Mouse (Mus musculus) left cerebral cortex, adult 2 months (tissue): ENCODE measurements around the gene Tmem247. TPM values are rescaled to one million over a fixed set of nuclear protein-coding genes. Genes with fewer than 3 reads are reported as not detected.

Experiments used
- DNase-seq, 2 experiments: peaks; one replicate each; pipeline ENCODE4 v3.0.0; 2021 to 2022; ENCODE audit warnings: low spot score in 2 of 2, mixed read lengths in 1 of 2; ENCODE audit errors: extremely low spot score in 1 of 2
- H3K27ac ChIP-seq: fragments of 200-600 bp; 2 replicates; pipeline ENCODE4 v1.8.1; 2022
- H3K4me3 ChIP-seq: fragments of 200-600 bp; 2 replicates; pipeline ENCODE4 v1.8.1; 2022
- CTCF ChIP-seq: fragments of 200-600 bp; IDR thresholded peaks from 2 replicates; pipeline ENCODE4 v1.8.1; 2022; ENCODE audit warnings: antibody characterized with exemption, mild to moderate bottlenecking, moderate library complexity
- intact Hi-C: fragments of 180-260 bp; cut with DNase I; formaldehyde crosslinking; loops from one replicate; pipeline ENCODE4 v1.15.1; 2025
- total RNA-seq, 2 experiments: library from RNA; stranded (reverse); gene quantifications; 2 replicates each; pipeline ENCODE4 v1.2.3; 2021

Gene Tmem247
- total RNA-seq, 2 experiments from 2014 or later, result not detected

- intact Hi-C loops, result no loop called here
- no peak; the same call in 1 of the 2 replicates for TF ChIP-seq CTCF
- Histone ChIP-seq H3K4me3 (no peak overlapping the region), H3K27ac (no peak overlapping the region)
- no peak for DNase-seq
Observed at GRCm38 (mm10) chr17:86966040-86966439, 48.9 kb downstream of the Tmem247 start.

GRCm38 (mm10) chr17:86967048-86967447, 49.9 kb downstream of the Tmem247 start:
- DNase-seq, result no peak
- H3K4me3 ChIP-seq, result no peak overlapping the region
- intact Hi-C loops, result no loop called here
- TF ChIP-seq CTCF, result no peak
- H3K27ac ChIP-seq, result no peak overlapping the region

GRCm38 (mm10) chr17:86967536-86968525, 50.7 kb downstream of the Tmem247 start:
- TF ChIP-seq CTCF, result no peak
- intact Hi-C loops, result no loop called here
- Histone ChIP-seq H3K4me3 (no peak overlapping the region), H3K27ac (no peak overlapping the region)
- DNase-seq, result no peak

- TF ChIP-seq CTCF, result no peak
- Histone ChIP-seq H3K4me3 (no peak overlapping the region), H3K27ac (no peak overlapping the region)
- no peak for DNase-seq
- intact Hi-C loops, result no loop called here
Observed at GRCm38 (mm10) chr17:86968581-86968980, 51.4 kb downstream of the Tmem247 start.

DNA sequence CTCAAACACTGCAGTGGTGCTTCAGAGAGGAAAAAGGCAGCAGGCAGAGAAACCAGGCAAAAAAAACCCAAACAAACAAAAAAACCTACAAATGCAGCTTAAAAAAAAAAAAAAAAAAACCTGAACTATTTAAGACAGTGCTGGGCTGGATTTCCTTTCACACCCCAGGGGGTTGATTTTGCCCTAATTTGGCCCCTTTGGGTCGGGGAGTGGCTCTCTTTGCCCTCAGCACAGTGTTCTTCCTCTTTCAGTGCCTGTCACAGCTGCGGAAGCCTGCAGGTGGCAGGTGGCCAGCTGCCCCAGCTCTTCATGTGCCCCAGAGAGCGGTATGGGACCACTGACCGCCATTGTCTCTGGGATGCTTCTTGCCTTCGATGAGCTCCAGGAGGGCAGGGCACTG, 52.4 kb downstream of the Tmem247 start:
- Histone ChIP-seq H3K4me3 (no peak overlapping the region), H3K27ac (no peak overlapping the region)
- no peak for TF ChIP-seq CTCF
- intact Hi-C loops, result no loop called here
- no peak for DNase-seq

DNA sequence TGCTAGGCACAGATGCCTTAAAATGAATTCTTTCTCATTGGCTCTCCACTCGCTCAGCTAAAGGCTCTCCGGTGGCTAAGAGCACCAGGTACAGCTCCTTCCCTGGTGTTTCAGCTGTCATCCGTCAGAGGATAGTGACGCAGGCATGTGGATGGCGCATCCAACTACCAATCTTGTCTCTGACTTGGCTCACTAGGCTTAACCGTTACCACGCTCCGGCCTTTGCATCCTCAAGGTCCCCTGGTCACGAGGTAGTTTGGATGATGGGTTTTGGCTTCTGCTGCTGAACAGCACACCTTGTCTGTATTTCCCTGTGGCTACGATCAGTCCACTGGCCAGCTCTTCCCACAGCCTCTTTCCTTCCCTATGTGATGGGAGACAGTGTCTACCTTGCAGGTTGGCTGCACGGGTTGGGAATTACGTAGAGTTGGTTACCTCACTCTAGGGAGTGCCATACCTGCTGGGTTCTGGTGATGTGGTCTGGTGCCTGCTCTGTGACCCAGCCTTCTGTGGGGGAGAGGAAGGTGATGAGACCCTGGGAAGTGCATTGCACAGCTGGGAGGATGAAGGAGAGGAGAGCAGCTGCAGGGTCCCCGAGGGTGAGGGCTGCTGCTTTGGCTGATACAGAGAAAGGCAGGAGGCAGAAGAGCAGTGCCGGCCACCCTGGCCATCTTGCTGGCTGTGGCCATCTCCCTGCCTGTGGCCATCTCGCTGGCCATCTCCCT, 53.0 kb downstream of the Tmem247 start:
- DNase-seq, result no peak
- TF ChIP-seq CTCF, result no peak
- no peak overlapping the region for H3K27ac ChIP-seq
- intact Hi-C loops, result no loop called here
- H3K4me3 ChIP-seq, result no peak overlapping the region

GRCm38 (mm10) chr17:86971036-86971435, 53.9 kb downstream of the Tmem247 start:
- intact Hi-C loops, result no loop called here
- no peak overlapping the region for H3K27ac ChIP-seq
- no peak overlapping the region for H3K4me3 ChIP-seq
- TF ChIP-seq CTCF, result no peak
- DNase-seq, result no peak

- Histone ChIP-seq H3K27ac (no peak overlapping the region), H3K4me3 (no peak overlapping the region)
- intact Hi-C loops, result no loop called here
- DNase-seq, result no peak
- TF ChIP-seq CTCF, result no peak
Observed at GRCm38 (mm10) chr17:86971860-86972259, 54.7 kb downstream of the Tmem247 start.

Other genes starting within 250 kb of the Tmem247 start
- 10 to 100 TPM; 93.6 to 97.0 TPM for gene Epas1, start 163.6 kb upstream of the Tmem247 start, total RNA-seq
- not detected for gene Atp6v1e2, start 30.5 kb downstream of the Tmem247 start, total RNA-seq
- gene Rhoq, start 45.7 kb downstream of the Tmem247 start, total RNA-seq, result 10 to 100 TPM; 35.6 to 45.0 TPM
- 10 to 100 TPM; 18.9 to 21.3 TPM for gene Pigf, start 108.1 kb downstream of the Tmem247 start, total RNA-seq
- 10 to 100 TPM; 62.1 to 64.1 TPM for gene Cript, start 108.2 kb downstream of the Tmem247 start, total RNA-seq
- 100 to 1,000 TPM; 126 to 129 TPM for gene Socs5, start 190.3 kb downstream of the Tmem247 start, total RNA-seq